Mouse (Mus musculus): Measurements from ENCODE around the gene Mysm1. TPM values are rescaled to one million over a fixed set of nuclear protein-coding genes. Genes with fewer than 3 reads are reported as not detected.

The Mysm1 gene
- polyA plus RNA-seq (2016; fragmentation: Nextera tagmentation; extraction: Ambion mirVana), result 23.1 and 27.5 TPM in 2 replicates

GRCm38 (mm10) chr4:94978590-94979499 lies at the start of gene Mysm1:
Mysm1 (minus strand) TSS chr4:94979100.
- under 1% methylated on average over 69 of the region's 69 CpGs for WGBS
- Histone ChIP-seq H3K36me3 (peaks cover 19% of the 10 kb centered on the region), H3K27ac (peak within 1 kb of the TSS; percentile 92), H3K27me3 (ENCODE audit: insufficient read depth, poor library complexity, severe bottlenecking) (no peaks in the 10 kb centered on the region), H3K4me3 (peak within 1 kb of the TSS; percentile 73), H3K9me3 (no peaks in the 10 kb centered on the region), H3K4me1 (replicated peaks) (peaks cover 19% of the 10 kb centered on the region)
- DNase-seq (ENCODE audit: low spot score), result peak; percentile 97

- H3K4me1 ChIP-seq (replicated peaks), result no peaks in the 10 kb centered on the region
- H3K27me3 ChIP-seq (ENCODE audit: insufficient read depth, poor library complexity, severe bottlenecking), result no peaks in the 10 kb centered on the region
- H3K4me3 ChIP-seq, result no peak overlapping the region
- H3K27ac ChIP-seq, result no peak overlapping the region
- no peaks in the 10 kb centered on the region for H3K36me3 ChIP-seq
- no peak for DNase-seq (ENCODE audit: low spot score)
- H3K9me3 ChIP-seq, result no peaks in the 10 kb centered on the region
- 81% methylated on average over 16 of the region's 16 CpGs for whole genome bisulfite sequencing
These were observed 47.1 kb upstream of the Mysm1 start for GRCm38 (mm10) chr4:95025847-95026600.

- Histone ChIP-seq H3K9me3 (no peaks in the 10 kb centered on the region), H3K4me3 (no peak overlapping the region), H3K36me3 (no peaks in the 10 kb centered on the region), H3K27ac (no peak overlapping the region), H3K27me3 (ENCODE audit: insufficient read depth, poor library complexity, severe bottlenecking) (peaks cover 12% of the 10 kb centered on the region; the same call in 1 of the 2 replicates), H3K4me1 (replicated peaks) (no peaks in the 10 kb centered on the region)
- 80% methylated on average over 12 of the region's 12 CpGs for WGBS
- DNase-seq (ENCODE audit: low spot score), result no peak
These were observed 44.6 kb upstream of the Mysm1 start for GRCm38 (mm10) chr4:95023350-95023953.

DNA sequence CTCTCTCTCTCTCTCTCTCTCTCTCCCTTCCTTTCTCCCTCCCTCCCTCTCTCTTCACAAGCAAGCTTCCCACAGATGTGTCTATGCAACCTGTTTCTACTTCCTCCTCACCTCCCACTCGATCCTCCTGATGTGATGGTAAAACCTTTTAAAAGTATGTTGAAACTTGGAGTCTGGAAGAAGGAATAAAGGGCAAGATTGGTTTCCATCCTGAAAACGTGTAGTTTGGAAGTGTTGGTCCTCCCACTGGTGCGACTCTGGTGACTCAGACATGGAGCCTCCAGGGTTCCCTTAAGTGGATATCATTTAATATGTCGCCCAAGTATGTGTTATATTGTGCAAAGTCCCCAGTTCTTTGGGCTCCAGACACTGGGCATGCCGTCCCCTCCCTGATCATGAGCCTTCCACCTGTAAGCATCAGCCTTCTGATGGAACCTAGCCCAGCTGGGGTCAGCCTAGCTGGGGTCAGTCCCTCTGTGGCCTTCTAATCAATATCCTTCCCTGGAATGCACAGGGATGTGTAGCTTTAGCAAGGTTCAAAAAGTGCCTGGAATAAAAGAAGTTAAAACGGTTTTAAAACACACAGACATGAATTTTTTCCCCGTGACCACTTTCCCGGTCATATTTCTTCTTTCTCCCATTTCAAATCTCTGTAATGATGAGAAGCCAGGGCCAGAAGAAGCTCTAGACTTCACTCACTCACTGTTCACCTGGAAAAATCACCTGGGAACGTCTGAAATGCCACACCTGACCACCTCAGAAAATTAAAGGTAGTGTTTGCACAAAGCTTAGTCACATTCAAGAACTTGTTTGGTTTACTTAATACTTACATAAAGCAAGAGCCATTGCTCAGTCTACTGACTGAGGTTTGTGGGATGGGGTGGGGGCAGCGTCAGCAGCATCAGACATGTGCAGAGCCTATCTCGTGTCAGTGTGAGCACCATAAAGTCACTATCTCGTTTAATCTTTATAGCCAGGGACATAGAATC lies 43.0 kb upstream of the Mysm1 start:
- H3K27me3 ChIP-seq (ENCODE audit: insufficient read depth, poor library complexity, severe bottlenecking), result peaks cover 12% of the 10 kb centered on the region; the same call in 1 of the 2 replicates
- no peak overlapping the region for H3K4me3 ChIP-seq
- H3K36me3 ChIP-seq, result no peaks in the 10 kb centered on the region
- 86% methylated on average over 12 of the region's 12 CpGs for WGBS
- H3K27ac ChIP-seq, result no peak overlapping the region
- H3K9me3 ChIP-seq, result no peaks in the 10 kb centered on the region
- DNase-seq (ENCODE audit: low spot score), result no peak
- no peaks in the 10 kb centered on the region for H3K4me1 ChIP-seq (replicated peaks)

- WGBS, result 88% methylated on average over 2 of the region's 2 CpGs
- Histone ChIP-seq H3K9me3 (no peaks in the 10 kb centered on the region), H3K4me1 (replicated peaks) (no peaks in the 10 kb centered on the region), H3K27ac (no peak overlapping the region), H3K36me3 (no peaks in the 10 kb centered on the region), H3K27me3 (ENCODE audit: insufficient read depth, poor library complexity, severe bottlenecking) (peaks cover 12% of the 10 kb centered on the region; the same call in 1 of the 2 replicates), H3K4me3 (no peak overlapping the region)
- DNase-seq (ENCODE audit: low spot score), result no peak
These were observed 41.3 kb upstream of the Mysm1 start for GRCm38 (mm10) chr4:95020201-95020600.

GRCm38 (mm10) chr4:95018221-95018620 lies 39.3 kb upstream of the Mysm1 start:
- H3K4me3 ChIP-seq, result no peak overlapping the region
- H3K27me3 ChIP-seq (ENCODE audit: insufficient read depth, poor library complexity, severe bottlenecking), result peaks cover 12% of the 10 kb centered on the region; the same call in 1 of the 2 replicates
- no peaks in the 10 kb centered on the region for H3K9me3 ChIP-seq
- H3K27ac ChIP-seq, result no peak overlapping the region
- no peaks in the 10 kb centered on the region for H3K4me1 ChIP-seq (replicated peaks)
- no peaks in the 10 kb centered on the region for H3K36me3 ChIP-seq
- DNase-seq (ENCODE audit: low spot score), result no peak
- 37% methylated on average over 7 of the region's 7 CpGs for WGBS

GRCm38 (mm10) chr4:95012706-95013105 lies 33.8 kb upstream of the Mysm1 start:
- no peaks in the 10 kb centered on the region for H3K4me1 ChIP-seq (replicated peaks)
- no peaks in the 10 kb centered on the region for H3K36me3 ChIP-seq
- H3K4me3 ChIP-seq, result no peak overlapping the region
- H3K27ac ChIP-seq, result no peak overlapping the region
- H3K27me3 ChIP-seq (ENCODE audit: insufficient read depth, poor library complexity, severe bottlenecking), result no peaks in the 10 kb centered on the region
- 65% methylated on average over 1 of the region's 1 CpGs for WGBS
- no peak for DNase-seq (ENCODE audit: low spot score)
- no peaks in the 10 kb centered on the region for H3K9me3 ChIP-seq

- Histone ChIP-seq H3K9me3 (no peaks in the 10 kb centered on the region), H3K27ac (no peak overlapping the region), H3K27me3 (ENCODE audit: insufficient read depth, poor library complexity, severe bottlenecking) (no peaks in the 10 kb centered on the region), H3K4me1 (replicated peaks) (no peaks in the 10 kb centered on the region), H3K36me3 (no peaks in the 10 kb centered on the region), H3K4me3 (no peak overlapping the region)
- DNase-seq (ENCODE audit: low spot score), result no peak
These were observed 33.4 kb upstream of the Mysm1 start for GRCm38 (mm10) chr4:95012256-95012655.

DNA sequence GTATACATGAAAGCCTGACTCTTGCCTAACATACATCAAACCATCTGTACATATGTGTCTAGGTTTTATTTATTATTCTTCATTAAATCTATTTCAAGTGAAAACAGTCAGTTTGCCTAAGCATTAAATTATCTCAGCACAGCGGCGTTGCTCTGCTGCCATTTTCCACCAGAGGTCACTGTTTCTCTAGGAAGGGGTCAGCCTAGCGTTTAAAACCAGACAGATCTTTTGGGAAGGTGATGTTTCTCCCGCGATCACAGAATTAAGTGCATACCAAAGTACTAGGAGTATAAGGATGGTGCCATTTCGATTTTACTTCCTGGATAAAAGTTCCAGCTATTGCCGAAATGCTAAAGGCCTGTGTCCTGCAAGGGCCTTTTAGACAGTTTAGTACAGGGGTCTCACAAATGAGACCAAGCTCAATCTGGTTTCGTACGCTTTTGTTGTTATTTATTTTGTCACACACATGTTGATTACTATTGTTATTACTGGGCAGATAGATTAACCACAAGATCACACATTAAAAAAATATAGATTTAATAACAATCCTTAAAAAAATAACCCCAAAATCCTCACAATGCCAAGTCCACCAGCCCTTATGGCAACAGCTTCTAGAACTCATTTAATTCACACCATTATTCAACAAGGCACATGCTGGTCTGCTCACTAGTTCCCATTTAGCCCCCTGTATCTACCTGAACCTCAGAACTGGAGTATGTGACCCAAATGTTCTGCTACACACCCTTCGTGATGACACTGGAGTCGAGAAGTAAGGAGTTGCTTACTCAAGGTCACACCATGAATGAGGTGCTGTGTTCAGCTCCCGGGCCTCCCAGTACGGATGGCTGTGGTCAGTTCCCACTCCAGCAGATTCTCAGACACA lies 29.5 kb upstream of the Mysm1 start:
- Histone ChIP-seq H3K4me3 (no peak overlapping the region), H3K4me1 (replicated peaks) (no peaks in the 10 kb centered on the region), H3K27ac (no peak overlapping the region), H3K9me3 (no peaks in the 10 kb centered on the region), H3K36me3 (no peaks in the 10 kb centered on the region), H3K27me3 (ENCODE audit: insufficient read depth, poor library complexity, severe bottlenecking) (no peaks in the 10 kb centered on the region)
- WGBS, result 46% methylated on average over 13 of the region's 13 CpGs
- DNase-seq (ENCODE audit: low spot score), result peak; percentile 66

- DNase-seq (ENCODE audit: low spot score), result no peak
- no peaks in the 10 kb centered on the region for H3K9me3 ChIP-seq
- H3K4me1 ChIP-seq (replicated peaks), result no peaks in the 10 kb centered on the region
- no peaks in the 10 kb centered on the region for H3K36me3 ChIP-seq
- 73% methylated on average over 8 of the region's 8 CpGs for WGBS
- no peaks in the 10 kb centered on the region for H3K27me3 ChIP-seq (ENCODE audit: insufficient read depth, poor library complexity, severe bottlenecking)
- no peak overlapping the region for H3K27ac ChIP-seq
- H3K4me3 ChIP-seq, result no peak overlapping the region
These were observed 28.9 kb upstream of the Mysm1 start for GRCm38 (mm10) chr4:95007759-95008158.

- H3K36me3 ChIP-seq, result no peaks in the 10 kb centered on the region
- WGBS, result 83% methylated on average over 6 of the region's 6 CpGs
- no peaks in the 10 kb centered on the region for H3K9me3 ChIP-seq
- H3K4me3 ChIP-seq, result no peak overlapping the region
- H3K27me3 ChIP-seq (ENCODE audit: insufficient read depth, poor library complexity, severe bottlenecking), result no peaks in the 10 kb centered on the region
- no peak overlapping the region for H3K27ac ChIP-seq
- no peaks in the 10 kb centered on the region for H3K4me1 ChIP-seq (replicated peaks)
- no peak for DNase-seq (ENCODE audit: low spot score)
These were observed 26.4 kb upstream of the Mysm1 start for GRCm38 (mm10) chr4:95005251-95005830.

Measured in hindbrain, embryonic 10.5 days (tissue).